Mouse (Mus musculus): ENCODE measurements at regions not wholly inside any gene's neighbourhood (a gene's known extent, or its start where the extent isn't known, plus 50 kb on each side); places are given as distances from the start of the nearest gene placed in this dataset.
"Not testable (repeated sequence)": the region's sequence is repeated elsewhere in the genome, so short reads cannot be mapped to it uniquely, and the experiment has no call there.

GRCm38 (mm10) chr3:5806947-5807575 is 56.5 kb downstream of the Gm8797 start:
- no peak for DNase-seq

- DNase-seq = no peak
Measured at GRCm38 (mm10) chr3:5811071-5811590, 60.5 kb downstream of the Gm8797 start.

- DNase-seq = not testable (repeated sequence)
Measured at GRCm38 (mm10) chr3:5820243-5820642, 69.6 kb downstream of the Gm8797 start.

GRCm38 (mm10) chr3:5860237-5860636 is 109.6 kb downstream of the Gm8797 start:
- DNase-seq = peak; percentile 100

GRCm38 (mm10) chr3:5870407-5870806 is 119.8 kb downstream of the Gm8797 start:
- no peak for DNase-seq

- no peak for DNase-seq
Measured at GRCm38 (mm10) chr3:5879113-5879512, 128.5 kb downstream of the Gm8797 start.

GRCm38 (mm10) chr3:5917536-5917935 is 166.9 kb downstream of the Gm8797 start:
- no peak for DNase-seq

- DNase-seq = not testable (repeated sequence)
Measured at GRCm38 (mm10) chr3:5950243-5950642, 199.6 kb downstream of the Gm8797 start.

GRCm38 (mm10) chr3:5989011-5989645 is 238.5 kb downstream of the Gm8797 start:
- not testable (repeated sequence) for DNase-seq

GRCm38 (mm10) chr3:6004423-6004822 is 253.8 kb downstream of the Gm8797 start:
- no peak for DNase-seq

GRCm38 (mm10) chr3:6018749-6019148 is 268.1 kb downstream of the Gm8797 start:
- DNase-seq = no peak

GRCm38 (mm10) chr3:6041325-6041724 is 290.7 kb downstream of the Gm8797 start:
- DNase-seq = not testable (repeated sequence)

- no peak for DNase-seq
Measured at GRCm38 (mm10) chr3:6049472-6050045, 299.0 kb downstream of the Gm8797 start.

- DNase-seq = no peak
Measured at GRCm38 (mm10) chr3:6051901-6052300, 301.3 kb downstream of the Gm8797 start.

- DNase-seq = no peak
Measured at GRCm38 (mm10) chr3:6083855-6084254, 333.2 kb downstream of the Gm8797 start.

GRCm38 (mm10) chr3:6087267-6087666 is 336.7 kb downstream of the Gm8797 start:
- DNase-seq = no peak

- no peak for DNase-seq
Measured at GRCm38 (mm10) chr3:6093931-6094330, 343.3 kb downstream of the Gm8797 start.

- not testable (repeated sequence) for DNase-seq
Measured at GRCm38 (mm10) chr3:6094410-6094809, 343.8 kb downstream of the Gm8797 start.

GRCm38 (mm10) chr3:6100863-6101262 is 350.3 kb downstream of the Gm8797 start:
- no peak for DNase-seq

GRCm38 (mm10) chr3:6102866-6103265 is 352.3 kb downstream of the Gm8797 start:
- no peak for DNase-seq

GRCm38 (mm10) chr3:6106659-6107058 is 356.1 kb downstream of the Gm8797 start:
- peak; percentile 2 for DNase-seq

- no peak for DNase-seq
Measured at GRCm38 (mm10) chr3:6107377-6108155, 357.0 kb downstream of the Gm8797 start.

- DNase-seq = no peak
Measured at GRCm38 (mm10) chr3:6118721-6119120, 368.1 kb downstream of the Gm8797 start.

Data from cerebellum, adult 9-10 months (tissue).